Mouse (Mus musculus) CD4-positive, CD25-positive, alpha-beta regulatory T cell, adult 2 months (primary cell): ENCODE data around the gene Spink4.

Experiments
- DNase-seq: peaks from one replicate; pipeline ENCODE4 v3.0.0-alpha.2; 2012; ENCODE audit warnings: low read depth, low spot score

Gene Spink4

GRCm38 (mm10) chr4:40919785-40920184, at the start of gene Spink4:
Gene Spink4 (plus strand): TSS chr4:40920052.
- no peak for DNase-seq

- DNase-seq: no peak
Measured at GRCm38 (mm10) chr4:40870206-40870605, 49.6 kb upstream of the Spink4 start.

- DNase-seq: no peak
Measured at GRCm38 (mm10) chr4:40872129-40872528, 47.7 kb upstream of the Spink4 start.

- no peak for DNase-seq
Measured at GRCm38 (mm10) chr4:40873320-40873719, 46.5 kb upstream of the Spink4 start.

GRCm38 (mm10) chr4:40874151-40874600, 45.7 kb upstream of the Spink4 start:
- DNase-seq: no peak

GRCm38 (mm10) chr4:40874794-40875552, 44.9 kb upstream of the Spink4 start:
- DNase-seq: peak; percentile 8

- DNase-seq: peak; percentile 88
Measured at GRCm38 (mm10) chr4:40875842-40876241, 44.0 kb upstream of the Spink4 start.

- peak; percentile 86 for DNase-seq
Measured at GRCm38 (mm10) chr4:40876814-40877371, 43.0 kb upstream of the Spink4 start.

- DNase-seq: no peak
Measured at GRCm38 (mm10) chr4:40877528-40877927, 42.3 kb upstream of the Spink4 start.

GRCm38 (mm10) chr4:40883200-40883599, 36.7 kb upstream of the Spink4 start:
- DNase-seq: peak; percentile 63

- DNase-seq: no peak
Measured at GRCm38 (mm10) chr4:40884282-40885165, 35.3 kb upstream of the Spink4 start.

- DNase-seq: no peak
Measured at GRCm38 (mm10) chr4:40885166-40885525, 34.7 kb upstream of the Spink4 start.

GRCm38 (mm10) chr4:40885883-40886282, 34.0 kb upstream of the Spink4 start:
- DNase-seq: no peak

- no peak for DNase-seq
Measured at GRCm38 (mm10) chr4:40888839-40889238, 31.0 kb upstream of the Spink4 start.

GRCm38 (mm10) chr4:40889252-40889651, 30.6 kb upstream of the Spink4 start:
- DNase-seq: no peak

- no peak for DNase-seq
Measured at GRCm38 (mm10) chr4:40889983-40890382, 29.9 kb upstream of the Spink4 start.

- no peak for DNase-seq
Measured at GRCm38 (mm10) chr4:40891206-40891605, 28.6 kb upstream of the Spink4 start.

GRCm38 (mm10) chr4:40895118-40895517, 24.7 kb upstream of the Spink4 start:
- no peak for DNase-seq

GRCm38 (mm10) chr4:40895646-40896045, 24.2 kb upstream of the Spink4 start:
- DNase-seq: no peak

- DNase-seq: no peak
Measured at GRCm38 (mm10) chr4:40898476-40899044, 21.3 kb upstream of the Spink4 start.

GRCm38 (mm10) chr4:40899264-40899663, 20.6 kb upstream of the Spink4 start:
- no peak for DNase-seq

GRCm38 (mm10) chr4:40900071-40900470, 19.8 kb upstream of the Spink4 start:
- no peak for DNase-seq
